Mouse (Mus musculus): ENCODE measurements around the gene Tmem262. TPM values are rescaled to one million over a fixed set of nuclear protein-coding genes. Genes with fewer than 3 reads are reported as not detected.

The Tmem262 gene
- total and polyA plus RNA-seq, 2 experiments from 2014 or later: not detected

- peaks cover 35% of the 10 kb centered on the region for H3K36me3 ChIP-seq (ENCODE audit: insufficient read depth)
- H3K9me3 ChIP-seq (ENCODE audit: low read length): no peaks in the 10 kb centered on the region
- H3K27ac ChIP-seq (ENCODE audit: low read depth, low read length): no peak overlapping the region
- whole genome bisulfite sequencing: 76% methylated on average over 4 of the region's 4 CpGs
- no peak overlapping the region for H3K9ac ChIP-seq
- H3K27me3 ChIP-seq (ENCODE audit: insufficient read depth, low read length): no peaks in the 10 kb centered on the region
- ATAC-seq: no peak
- H3K4me3 ChIP-seq (ENCODE audit: low read depth, low read length): no peak overlapping the region
- no peak overlapping the region for H3K4me2 ChIP-seq (ENCODE audit: low read depth)
- no peak for TF ChIP-seq CTCF (IDR thresholded peaks at IDR 0.05; ENCODE audit: low read depth)
- peaks cover 14% of the 10 kb centered on the region; the same call in 1 of the 2 replicates for H3K4me1 ChIP-seq (ENCODE audit: insufficient read depth)
- no peak for DNase-seq
Measured at GRCm38 (mm10) chr19:6068951-6069350, 10.9 kb upstream of the Tmem262 start.

GRCm38 (mm10) chr19:6069851-6070250 lies 10.0 kb upstream of the Tmem262 start:
- no peak for TF ChIP-seq CTCF (IDR thresholded peaks at IDR 0.05; ENCODE audit: low read depth)

GRCm38 (mm10) chr19:6070571-6071250 lies 9.1 kb upstream of the Tmem262 start:
- Histone ChIP-seq H3K27me3 (ENCODE audit: insufficient read depth, low read length) (no peaks in the 10 kb centered on the region), H3K9me3 (ENCODE audit: low read length) (no peaks in the 10 kb centered on the region), H3K4me2 (ENCODE audit: low read depth) (no peak overlapping the region), H3K27ac (ENCODE audit: low read depth, low read length) (no peak overlapping the region), H3K4me1 (ENCODE audit: insufficient read depth) (peaks cover 12% of the 10 kb centered on the region; the same call in 1 of the 2 replicates), H3K36me3 (ENCODE audit: insufficient read depth) (peaks cover 41% of the 10 kb centered on the region), H3K4me3 (ENCODE audit: low read depth, low read length) (no peak overlapping the region), H3K9ac (no peak overlapping the region)
- no peak for DNase-seq
- 93% methylated on average over 31 of the region's 31 CpGs for WGBS
- no peak for TF ChIP-seq CTCF (IDR thresholded peaks at IDR 0.05; ENCODE audit: low read depth)
- no peak for ATAC-seq

More at GRCm38 (mm10) chr19:6069851-6070250, 10.0 kb upstream of the Tmem262 start:
- DNase-seq: no peak
- Histone ChIP-seq H3K36me3 (ENCODE audit: insufficient read depth) (peaks cover 36% of the 10 kb centered on the region), H3K27ac (ENCODE audit: low read depth, low read length) (no peak overlapping the region), H3K9ac (no peak overlapping the region), H3K9me3 (ENCODE audit: low read length) (no peaks in the 10 kb centered on the region), H3K4me3 (ENCODE audit: low read depth, low read length) (no peak overlapping the region), H3K27me3 (ENCODE audit: insufficient read depth, low read length) (no peaks in the 10 kb centered on the region), H3K4me2 (ENCODE audit: low read depth) (no peak overlapping the region), H3K4me1 (ENCODE audit: insufficient read depth) (peaks cover 14% of the 10 kb centered on the region; the same call in 1 of the 2 replicates)
- 96% methylated on average over 10 of the region's 10 CpGs for WGBS
- no peak for ATAC-seq

- Histone ChIP-seq H3K9ac (no peak overlapping the region), H3K36me3 (ENCODE audit: insufficient read depth) (peaks cover 41% of the 10 kb centered on the region), H3K4me3 (ENCODE audit: low read depth, low read length) (no peak overlapping the region), H3K9me3 (ENCODE audit: low read length) (no peaks in the 10 kb centered on the region), H3K27me3 (ENCODE audit: insufficient read depth, low read length) (no peaks in the 10 kb centered on the region), H3K4me1 (ENCODE audit: insufficient read depth) (peaks cover 13% of the 10 kb centered on the region; the same call in 1 of the 2 replicates), H3K27ac (ENCODE audit: low read depth, low read length) (no peak overlapping the region), H3K4me2 (ENCODE audit: low read depth) (no peak overlapping the region)
- ATAC-seq (no peak), DNase-seq (no peak)
- no peak for TF ChIP-seq CTCF (IDR thresholded peaks at IDR 0.05; ENCODE audit: low read depth)
- 95% methylated on average over 19 of the region's 19 CpGs for WGBS
Measured at GRCm38 (mm10) chr19:6071261-6071660, 8.6 kb upstream of the Tmem262 start.

- Histone ChIP-seq H3K4me1 (ENCODE audit: insufficient read depth) (peaks cover 7% of the 10 kb centered on the region; the same call in 1 of the 2 replicates), H3K27me3 (ENCODE audit: insufficient read depth, low read length) (no peaks in the 10 kb centered on the region), H3K4me3 (ENCODE audit: low read depth, low read length) (no peak overlapping the region), H3K27ac (ENCODE audit: low read depth, low read length) (no peak overlapping the region), H3K36me3 (ENCODE audit: insufficient read depth) (peaks cover 39% of the 10 kb centered on the region), H3K9ac (no peak overlapping the region), H3K9me3 (ENCODE audit: low read length) (no peaks in the 10 kb centered on the region), H3K4me2 (ENCODE audit: low read depth) (no peak overlapping the region)
- no peak for TF ChIP-seq CTCF (IDR thresholded peaks at IDR 0.05; ENCODE audit: low read depth)
- ATAC-seq: no peak
- DNase-seq: no peak
- 92% methylated on average over 5 of the region's 5 CpGs for WGBS
Measured at GRCm38 (mm10) chr19:6073889-6074288, 5.9 kb upstream of the Tmem262 start.

- ATAC-seq: peak; percentile 96
- H3K27me3 ChIP-seq (ENCODE audit: insufficient read depth, low read length): no peaks in the 10 kb centered on the region
- H3K4me2 ChIP-seq (ENCODE audit: low read depth): peak within 1 kb of the TSS; percentile 75
- no peak for TF ChIP-seq CTCF (IDR thresholded peaks at IDR 0.05; ENCODE audit: low read depth)
- H3K36me3 ChIP-seq (ENCODE audit: insufficient read depth): peaks cover 34% of the 10 kb centered on the region
- under 1% methylated on average over 33 of the region's 33 CpGs for WGBS
- H3K4me1 ChIP-seq (ENCODE audit: insufficient read depth): peaks cover 7% of the 10 kb centered on the region; the same call in 1 of the 2 replicates
- H3K9me3 ChIP-seq (ENCODE audit: low read length): no peaks in the 10 kb centered on the region
- peak within 1 kb of the TSS; percentile 60 for H3K4me3 ChIP-seq (ENCODE audit: low read depth, low read length)
- peak within 1 kb of the TSS; percentile 80 for H3K27ac ChIP-seq (ENCODE audit: low read depth, low read length)
- H3K9ac ChIP-seq: peak within 1 kb of the TSS; percentile 68
- peak; percentile 93 for DNase-seq
Measured at GRCm38 (mm10) chr19:6076564-6077393, 3.1 kb upstream of the Tmem262 start, which contains the start of gene Vps51. TSS of gene Vps51 (minus strand) at chr19:6077231.

GRCm38 (mm10) chr19:6082156-6082555 lies 2.3 kb downstream of the Tmem262 start, which contains the start of gene Gm28374:
TSS of gene Gm28374 (minus strand) at chr19:6082256.
- H3K27ac ChIP-seq (ENCODE audit: low read depth, low read length): no peak within 1 kb of the TSS
- DNase-seq: no peak

More at GRCm38 (mm10) chr19:6082156-6082555, 2.3 kb downstream of the Tmem262 start, which contains the start of gene Gm28374:
- no peak within 1 kb of the TSS for H3K4me2 ChIP-seq (ENCODE audit: low read depth)
- no peak within 1 kb of the TSS for H3K4me3 ChIP-seq (ENCODE audit: low read depth, low read length)
- H3K9ac ChIP-seq: no peak within 1 kb of the TSS
- no peaks in the 10 kb centered on the region for H3K9me3 ChIP-seq (ENCODE audit: low read length)
- no peaks in the 10 kb centered on the region for H3K27me3 ChIP-seq (ENCODE audit: insufficient read depth, low read length)
- peaks cover 37% of the 10 kb centered on the region for H3K36me3 ChIP-seq (ENCODE audit: insufficient read depth)
- TF ChIP-seq CTCF (IDR thresholded peaks at IDR 0.05; ENCODE audit: low read depth): no peak
- 83% methylated on average over 9 of the region's 9 CpGs for WGBS
- ATAC-seq: no peak
- H3K4me1 ChIP-seq (ENCODE audit: insufficient read depth): peaks cover 8% of the 10 kb centered on the region; the same call in 1 of the 2 replicates
